Mouse (Mus musculus) midbrain, embryonic 13.5 days (tissue): Measurements from ENCODE around the gene Rbpjl. TPM values are rescaled to one million over a fixed set of nuclear protein-coding genes. Genes with fewer than 3 reads are reported as not detected.

Source experiments
- ATAC-seq: fragments of 200-750 bp; cut with Nextera tagmentation; 2 replicates; pipeline ENCODE4 v1.8.0; 2017; ENCODE audit warnings: mild to moderate bottlenecking, moderate TSS enrichment, moderate library complexity
- H3K27ac ChIP-seq: fragments of 300-500 bp; sonication (generic); 2 replicates; pipeline ENCODE4 v1.5.1; 2015; ENCODE audit warnings: inconsistent platforms, mild to moderate bottlenecking, moderate library complexity
- H3K27me3 ChIP-seq: fragments of 300-500 bp; sonication (generic); 2 replicates; pipeline ENCODE4 v1.6.1; 2015; ENCODE audit warnings: mild to moderate bottlenecking, inconsistent platforms
- H3K36me3 ChIP-seq: fragments of 300-500 bp; sonication (generic); 2 replicates; pipeline ENCODE4 v1.6.1; 2015; ENCODE audit warnings: mild to moderate bottlenecking, inconsistent platforms
- H3K4me1 ChIP-seq: fragments of 300-500 bp; sonication (generic); replicated peaks from 2 replicates; pipeline ENCODE4 v1.6.1; 2015; ENCODE audit warnings: inconsistent platforms
- H3K4me2 ChIP-seq: fragments of 300-500 bp; sonication (generic); replicated peaks from 2 replicates; pipeline ENCODE4 v1.6.1; 2015; ENCODE audit warnings: moderate library complexity, mild to moderate bottlenecking, inconsistent platforms
- H3K4me3 ChIP-seq: fragments of 300-500 bp; sonication (generic); replicated peaks from 2 replicates; pipeline ENCODE4 v1.5.1; 2015; ENCODE audit warnings: mild to moderate bottlenecking, inconsistent platforms
- H3K9ac ChIP-seq: fragments of 300-500 bp; sonication (generic); replicated peaks from 2 replicates; pipeline ENCODE4 v1.6.1; 2015; ENCODE audit warnings: mild to moderate bottlenecking, inconsistent platforms
- H3K9me3 ChIP-seq: fragments of 300-500 bp; sonication (generic); 2 replicates; pipeline ENCODE4 v1.6.1; 2016; ENCODE audit warnings: mild to moderate bottlenecking, inconsistent platforms
- WGBS: fragments of 180-500 bp; shearing (Covaris S2); methylation state at CpG from one replicate; pipeline ENCODE4 v1.1.7; 2015; 5-methylcytosine and 5-hydroxymethylcytosine counted together
- polyA plus RNA-seq: library from polyadenylated mRNA; unstranded; fragments of >200 nt; fragmentation: Nextera tagmentation; extraction: Ambion mirVana; gene quantifications from 2 replicates; pipeline ENCODE4 v1.2.1, GENCODE M21; 2015

Gene Rbpjl
- polyA plus RNA-seq, 1 experiment from 2014 or later, result not detected

DNA sequence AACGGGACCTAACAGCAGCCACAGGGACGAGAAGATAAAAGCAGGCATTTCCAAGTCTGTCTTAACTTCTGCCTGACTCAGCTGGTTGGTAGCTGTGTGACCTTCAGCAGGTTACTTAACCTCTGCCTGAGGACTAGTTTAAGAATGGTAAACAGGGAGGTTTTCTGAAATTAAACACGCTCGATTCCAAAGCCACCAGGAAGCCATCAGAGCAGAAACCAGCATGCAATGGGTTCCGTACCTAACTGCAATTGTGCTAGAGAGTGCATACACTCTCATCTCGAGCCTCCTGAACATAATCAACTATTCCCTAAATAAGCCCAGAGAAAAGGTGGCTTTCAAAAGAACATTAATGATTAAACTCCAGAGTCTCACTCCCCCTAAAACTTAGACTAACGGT lies 38.8 kb downstream of the Rbpjl start:
- no peaks in the 10 kb centered on the region for H3K36me3 ChIP-seq
- 28% methylated on average over 7 of the region's 7 CpGs for WGBS
- no peak overlapping the region for H3K27ac ChIP-seq
- H3K27me3 ChIP-seq, result peaks cover 31% of the 10 kb centered on the region
- H3K4me2 ChIP-seq, result peak overlapping the region; percentile 81
- no peak overlapping the region for H3K9ac ChIP-seq
- H3K4me1 ChIP-seq, result peaks cover 25% of the 10 kb centered on the region
- H3K9me3 ChIP-seq, result no peaks in the 10 kb centered on the region
- H3K4me3 ChIP-seq, result peak overlapping the region; percentile 48; the same call in 1 of the 2 replicates
- no peak for ATAC-seq

DNA sequence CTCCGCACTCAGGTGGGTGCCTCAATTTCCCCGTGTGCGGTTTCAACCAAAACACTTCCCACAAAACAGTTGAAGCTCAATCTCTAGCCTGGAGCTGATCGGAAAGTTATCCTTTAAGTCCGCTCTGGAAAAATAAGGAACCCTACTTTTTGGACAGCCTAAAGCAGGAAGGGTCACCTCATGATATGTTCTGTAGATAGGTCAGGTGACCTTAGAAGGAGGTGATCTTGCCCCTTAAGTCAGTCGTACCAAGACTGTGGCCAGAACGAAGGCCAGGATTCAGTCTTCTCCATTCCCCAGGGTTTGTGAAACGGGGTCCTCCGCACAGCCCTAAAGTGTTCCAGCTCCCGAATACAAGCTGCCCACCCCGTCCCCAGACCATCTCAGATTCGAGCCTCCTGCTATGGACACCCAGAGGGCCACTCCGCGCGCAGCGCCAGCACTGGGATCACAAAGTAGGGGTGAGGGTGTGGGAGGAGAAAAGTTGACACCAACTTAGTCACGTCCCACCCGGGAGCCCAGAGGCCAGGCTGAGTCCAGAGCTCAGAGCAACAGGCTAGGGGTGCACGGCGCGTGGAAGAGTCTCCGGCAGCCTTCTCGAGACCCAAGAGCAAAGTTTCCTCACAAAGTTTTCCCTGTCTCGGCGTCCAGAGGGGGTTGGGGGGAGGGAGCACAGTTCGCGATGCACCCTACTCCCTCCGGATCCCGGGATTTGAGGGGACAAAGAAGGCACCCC lies 39.5 kb downstream of the Rbpjl start:
- 2% methylated on average over 29 of the region's 29 CpGs for WGBS
- peak overlapping the region; percentile 48 for H3K4me3 ChIP-seq
- H3K4me1 ChIP-seq, result peaks cover 25% of the 10 kb centered on the region
- H3K36me3 ChIP-seq, result no peaks in the 10 kb centered on the region
- peaks cover 31% of the 10 kb centered on the region for H3K27me3 ChIP-seq
- H3K4me2 ChIP-seq, result peak overlapping the region; percentile 81
- peak overlapping the region; percentile 63 for H3K9ac ChIP-seq
- H3K9me3 ChIP-seq, result no peaks in the 10 kb centered on the region
- peak; percentile 61 for ATAC-seq
- no peak overlapping the region for H3K27ac ChIP-seq

DNA sequence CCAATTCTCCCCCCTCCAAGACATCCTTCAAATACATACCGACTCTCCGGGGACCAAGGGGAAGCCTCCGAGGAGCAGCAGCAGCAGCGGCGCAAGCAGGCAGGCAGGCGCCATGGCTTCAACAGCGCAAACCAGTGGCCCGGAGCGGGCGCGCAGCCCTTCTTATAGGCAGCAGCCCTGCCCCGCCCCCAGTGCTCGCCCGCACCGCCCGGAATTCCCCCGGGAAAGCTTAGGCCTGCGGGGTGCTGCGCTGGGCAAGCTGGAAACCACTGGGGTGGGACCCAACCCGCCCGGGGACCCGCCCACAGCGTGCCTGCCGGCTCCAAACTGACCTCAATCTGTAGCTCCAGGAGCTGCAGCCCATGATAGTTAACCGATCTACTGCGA lies 40.1 kb downstream of the Rbpjl start:
- Histone ChIP-seq H3K27ac (no peak overlapping the region), H3K4me1 (peaks cover 25% of the 10 kb centered on the region), H3K4me2 (peak overlapping the region; percentile 81), H3K9ac (peak overlapping the region; percentile 63), H3K27me3 (peaks cover 31% of the 10 kb centered on the region), H3K9me3 (no peaks in the 10 kb centered on the region), H3K36me3 (no peaks in the 10 kb centered on the region), H3K4me3 (peak overlapping the region; percentile 48)
- under 1% methylated on average over 26 of the region's 26 CpGs for WGBS
- peak; percentile 93 for ATAC-seq

DNA sequence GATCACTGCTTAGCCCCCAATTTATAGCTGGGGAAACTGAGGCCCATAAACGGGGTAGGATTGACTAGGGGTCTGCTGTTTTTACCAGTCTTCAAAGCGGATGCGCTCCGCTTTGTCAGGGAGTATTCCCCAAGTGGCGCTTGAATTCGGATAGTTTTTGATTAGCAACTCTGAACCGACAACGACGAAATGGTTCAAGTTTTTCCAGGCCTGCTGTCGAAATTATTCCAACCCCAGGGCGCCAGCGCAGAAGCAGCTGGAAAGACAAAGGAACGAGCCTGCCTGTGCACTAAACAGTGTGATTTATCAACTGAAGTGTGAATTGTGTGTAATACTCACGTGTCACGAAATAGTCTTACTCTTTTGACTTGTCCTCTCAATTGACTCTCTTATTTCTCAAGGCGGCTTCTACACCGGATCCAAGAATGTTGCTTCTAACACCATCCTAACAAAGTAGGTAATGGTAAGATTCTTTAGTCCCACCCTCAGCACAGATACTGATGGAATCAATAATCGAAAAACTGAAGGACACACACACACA lies 40.6 kb downstream of the Rbpjl start, which contains the start of gene Sdc4:
TSS of gene Sdc4 (minus strand) at position 428 of the 541 bp plus-strand sequence.
- peak; percentile 22; the same call in 1 of the 2 replicates for ATAC-seq
- peaks cover 31% of the 10 kb centered on the region for H3K27me3 ChIP-seq
- peaks cover 25% of the 10 kb centered on the region for H3K4me1 ChIP-seq
- H3K36me3 ChIP-seq, result no peaks in the 10 kb centered on the region
- H3K4me3 ChIP-seq, result peak within 1 kb of the TSS; percentile 48
- WGBS, result 7% methylated on average over 18 of the region's 18 CpGs
- peak within 1 kb of the TSS; percentile 63 for H3K9ac ChIP-seq
- H3K9me3 ChIP-seq, result no peaks in the 10 kb centered on the region
- H3K4me2 ChIP-seq, result peak within 1 kb of the TSS; percentile 81
- no peak within 1 kb of the TSS for H3K27ac ChIP-seq

DNA sequence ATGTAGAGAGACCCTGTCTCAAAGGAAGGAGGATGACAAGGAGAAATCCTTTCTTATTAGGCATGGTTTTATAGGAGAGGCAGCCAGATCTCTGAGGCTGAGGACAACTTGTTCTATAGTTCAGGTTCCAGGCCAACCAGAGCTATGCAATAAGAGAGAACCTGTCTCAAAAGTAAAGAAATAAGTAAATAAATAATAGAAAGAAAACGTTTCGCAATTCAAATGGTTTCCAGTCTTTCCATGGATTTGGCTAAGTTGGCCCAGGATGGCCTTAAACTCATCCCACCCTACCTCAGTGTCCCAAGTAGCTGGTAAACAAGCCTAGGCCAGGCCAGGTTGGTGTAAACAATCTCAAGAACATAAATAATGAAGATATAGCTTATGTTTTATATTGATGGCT lies 41.8 kb downstream of the Rbpjl start:
- Histone ChIP-seq H3K9me3 (no peaks in the 10 kb centered on the region), H3K4me2 (no peak overlapping the region), H3K4me3 (no peak overlapping the region), H3K27me3 (peaks cover 31% of the 10 kb centered on the region), H3K9ac (no peak overlapping the region), H3K36me3 (no peaks in the 10 kb centered on the region), H3K27ac (no peak overlapping the region), H3K4me1 (peaks cover 25% of the 10 kb centered on the region)
- ATAC-seq, result no peak
- WGBS, result 84% methylated on average over 2 of the region's 2 CpGs

DNA sequence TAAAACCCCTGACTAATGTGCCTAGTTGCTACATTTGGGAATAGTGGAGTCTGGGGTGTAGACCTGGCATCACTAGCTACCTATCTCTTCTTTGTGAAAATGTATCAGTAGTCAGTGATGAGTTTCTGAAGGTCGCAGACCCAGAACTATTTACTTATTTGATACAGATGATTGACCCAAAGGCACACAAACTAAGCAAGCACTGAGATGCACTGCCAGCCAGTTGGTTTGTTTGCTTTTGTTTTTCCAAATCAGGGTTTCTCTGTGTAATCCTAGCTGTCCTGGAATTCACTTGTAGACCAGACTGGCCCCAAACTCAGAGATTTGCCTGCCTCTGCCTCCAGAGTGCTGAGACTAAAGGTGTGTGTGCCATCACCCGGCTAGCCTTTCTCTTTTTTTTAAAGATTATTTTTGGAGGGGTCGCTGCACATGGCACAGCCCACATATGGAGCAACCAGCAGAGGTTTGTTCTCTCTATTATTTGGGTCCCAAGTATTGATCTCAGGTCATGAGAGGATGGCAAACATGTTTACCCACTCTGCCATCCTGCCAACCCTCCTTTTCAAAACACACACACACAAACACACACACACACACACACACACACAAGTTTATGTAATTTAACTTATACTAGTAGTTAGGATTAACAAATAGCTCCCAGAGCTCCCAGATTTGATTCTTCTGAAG lies 42.6 kb downstream of the Rbpjl start:
- Histone ChIP-seq H3K27ac (no peak overlapping the region), H3K4me2 (no peak overlapping the region), H3K27me3 (peaks cover 27% of the 10 kb centered on the region), H3K36me3 (no peaks in the 10 kb centered on the region), H3K9me3 (no peaks in the 10 kb centered on the region), H3K4me1 (peaks cover 25% of the 10 kb centered on the region), H3K4me3 (no peak overlapping the region), H3K9ac (no peak overlapping the region)
- no peak for ATAC-seq
- WGBS, result 79% methylated on average over 3 of the region's 3 CpGs

- 86% methylated on average over 3 of the region's 3 CpGs for WGBS
- no peak overlapping the region for H3K27ac ChIP-seq
- H3K36me3 ChIP-seq, result no peaks in the 10 kb centered on the region
- no peak overlapping the region for H3K4me3 ChIP-seq
- no peak for ATAC-seq
- no peak overlapping the region for H3K9ac ChIP-seq
- peaks cover 24% of the 10 kb centered on the region for H3K27me3 ChIP-seq
- peaks cover 24% of the 10 kb centered on the region for H3K4me1 ChIP-seq
- H3K4me2 ChIP-seq, result no peak overlapping the region
- H3K9me3 ChIP-seq, result no peaks in the 10 kb centered on the region
Observed at GRCm38 (mm10) chr2:164446086-164446469, 43.1 kb downstream of the Rbpjl start.

- H3K4me3 ChIP-seq, result no peak overlapping the region
- H3K4me2 ChIP-seq, result no peak overlapping the region
- H3K9me3 ChIP-seq, result no peaks in the 10 kb centered on the region
- no peaks in the 10 kb centered on the region for H3K36me3 ChIP-seq
- H3K27ac ChIP-seq, result no peak overlapping the region
- 80% methylated on average over 1 of the region's 1 CpGs for WGBS
- no peak for ATAC-seq
- peaks cover 6% of the 10 kb centered on the region; the same call in 1 of the 2 replicates for H3K4me1 ChIP-seq
- H3K27me3 ChIP-seq, result 0 out of 2 replicates have a peak, but pooled peaks cover 8% of the 10 kb centered on the region
- H3K9ac ChIP-seq, result no peak overlapping the region
Observed at GRCm38 (mm10) chr2:164448140-164448539, 45.2 kb downstream of the Rbpjl start.

- no peak overlapping the region for H3K4me2 ChIP-seq
- no peaks in the 10 kb centered on the region for H3K4me1 ChIP-seq
- ATAC-seq, result no peak
- H3K9me3 ChIP-seq, result no peaks in the 10 kb centered on the region
- 79% methylated on average over 5 of the region's 5 CpGs for WGBS
- no peaks in the 10 kb centered on the region for H3K36me3 ChIP-seq
- H3K4me3 ChIP-seq, result no peak overlapping the region
- H3K27me3 ChIP-seq, result 0 out of 2 replicates have a peak, but pooled peaks cover 6% of the 10 kb centered on the region
- H3K27ac ChIP-seq, result no peak overlapping the region
- H3K9ac ChIP-seq, result no peak overlapping the region
Observed at GRCm38 (mm10) chr2:164448921-164449320, 46.0 kb downstream of the Rbpjl start.

DNA sequence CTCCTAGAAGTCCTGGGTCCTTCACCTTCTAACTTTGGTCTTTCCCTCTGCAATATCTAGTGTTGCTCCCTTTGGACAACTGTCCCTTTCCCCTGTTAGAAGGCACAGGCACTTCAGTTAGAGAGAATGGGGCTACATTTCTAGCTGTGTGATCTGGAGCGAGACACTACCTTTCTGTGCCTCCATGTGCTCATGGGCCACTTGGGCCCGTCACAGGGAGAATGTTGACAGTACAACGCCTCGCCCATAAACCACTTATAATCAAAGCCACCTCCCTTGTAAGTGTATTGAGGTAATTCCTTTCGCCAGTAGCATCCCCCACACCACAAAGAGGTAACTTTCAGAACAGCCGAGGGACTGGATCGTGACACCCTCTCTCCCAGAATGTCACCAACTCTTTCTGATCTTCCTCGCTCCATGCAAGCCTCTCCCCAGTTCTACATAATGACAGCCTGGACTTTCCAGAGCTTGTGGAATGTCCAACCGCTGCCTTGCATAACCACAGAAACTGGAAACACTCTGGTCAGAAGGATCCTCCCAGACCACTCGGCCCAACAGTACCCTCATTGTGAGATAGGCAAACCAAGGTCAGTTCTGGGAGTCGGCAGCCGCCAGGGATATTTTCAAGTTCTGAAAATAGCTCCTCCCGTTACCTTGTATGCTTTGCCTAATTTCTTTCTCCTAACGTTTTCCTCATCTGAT lies 46.6 kb downstream of the Rbpjl start:
- H3K36me3 ChIP-seq, result no peaks in the 10 kb centered on the region
- H3K4me1 ChIP-seq, result no peaks in the 10 kb centered on the region
- H3K9me3 ChIP-seq, result no peaks in the 10 kb centered on the region
- no peak overlapping the region for H3K9ac ChIP-seq
- H3K4me3 ChIP-seq, result no peak overlapping the region
- H3K4me2 ChIP-seq, result no peak overlapping the region
- no peak overlapping the region for H3K27ac ChIP-seq
- 0 out of 2 replicates have a peak, but pooled peaks cover 1% of the 10 kb centered on the region for H3K27me3 ChIP-seq
- ATAC-seq, result no peak
- 92% methylated on average over 14 of the region's 14 CpGs for WGBS

GRCm38 (mm10) chr2:164452000-164452676 lies 49.2 kb downstream of the Rbpjl start:
- no peak overlapping the region for H3K9ac ChIP-seq
- no peaks in the 10 kb centered on the region for H3K9me3 ChIP-seq
- WGBS, result 51% methylated on average over 12 of the region's 13 CpGs

More at GRCm38 (mm10) chr2:164452000-164452676, 49.2 kb downstream of the Rbpjl start:
- Histone ChIP-seq H3K4me3 (no peak overlapping the region), H3K27me3 (no peaks in the 10 kb centered on the region), H3K36me3 (no peaks in the 10 kb centered on the region), H3K4me2 (no peak overlapping the region), H3K4me1 (peaks cover 9% of the 10 kb centered on the region), H3K27ac (no peak overlapping the region)
- no peak for ATAC-seq
